Mouse (Mus musculus) G1E (cell line): ENCODE results near the gene Krt9.

Experiments used
- CTCF ChIP-seq: IDR thresholded peaks from 2 replicates; pipeline ENCODE4 v1.5.1; 2012; ENCODE audit warnings: low read depth, low read length, inconsistent platforms, mixed read lengths
- GATA1 ChIP-seq: IDR thresholded peaks from 2 replicates; pipeline ENCODE4 v1.6.1; 2012; ENCODE audit warnings: borderline replicate concordance, low read length, inconsistent platforms, mixed read lengths
- GATA2 ChIP-seq: IDR thresholded peaks from 2 replicates; pipeline ENCODE4 v1.6.1; 2012; ENCODE audit warnings: low read depth, low read length, inconsistent platforms, borderline replicate concordance
- POLR2AphosphoS5 ChIP-seq: IDR thresholded peaks from 2 replicates; pipeline ENCODE4 v1.6.1; 2012; ENCODE audit warnings: low read depth, low read length, inconsistent platforms; ENCODE audit not compliant: insufficient replicate concordance
- TAL1 ChIP-seq: conservative IDR thresholded peaks from 2 replicates; pipeline ENCODE4 v1.6.1; 2012; ENCODE audit warnings: low read depth, low read length, inconsistent platforms, mixed read lengths

DNA sequence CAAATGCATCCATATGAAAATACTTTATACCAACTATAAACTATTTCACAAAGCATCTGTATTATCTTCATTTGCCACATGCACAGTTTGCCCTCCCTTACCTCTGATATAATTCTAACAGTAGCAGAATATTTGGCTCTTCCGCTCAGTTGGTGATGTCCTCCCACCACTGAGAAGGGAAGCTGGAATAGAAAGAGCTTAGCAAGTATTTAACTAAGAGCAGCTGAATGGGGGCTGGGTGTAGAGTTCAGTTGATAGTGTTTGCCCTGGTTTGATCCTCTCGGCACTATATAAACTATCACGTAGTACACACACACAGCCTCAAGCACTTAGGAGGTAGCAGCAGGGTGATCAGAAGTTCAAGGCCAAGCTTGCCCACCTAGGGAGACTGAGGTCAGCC is 13.8 kb downstream of the Krt9 start:
- TF ChIP-seq CTCF, result no peak
- no peak for TF ChIP-seq POLR2AphosphoS5
- TF ChIP-seq GATA1, result no peak
- TF ChIP-seq TAL1, result no peak
- no peak for TF ChIP-seq GATA2
